Mouse (Mus musculus) heart, postnatal 0 days (tissue): ENCODE measurements around the gene Nr1i2. TPM values are rescaled to one million over a fixed set of nuclear protein-coding genes. Genes with fewer than 3 reads are reported as not detected.

Source experiments
- ATAC-seq: fragments of 200-750 bp; cut with Nextera tagmentation; 2 replicates; pipeline ENCODE4 v1.8.0; 2017; ENCODE audit warnings: low read depth, moderate number of reproducible peaks, moderate library complexity; ENCODE audit not compliant: insufficient read depth
- DNase-seq: peaks from one replicate; pipeline ENCODE4 v3.0.0-alpha.2; 2016; ENCODE audit warnings: low spot score
- H3K27ac ChIP-seq: fragments of 300-500 bp; sonication (generic); 2 replicates; pipeline ENCODE4 v1.5.1; 2014; ENCODE audit warnings: low read depth, mild to moderate bottlenecking
- H3K27me3 ChIP-seq: fragments of 300-500 bp; sonication (generic); 2 replicates; pipeline ENCODE4 v1.6.1; 2014; ENCODE audit warnings: low read length, mixed read lengths; ENCODE audit not compliant: control insufficient read depth, insufficient read depth
- H3K36me3 ChIP-seq: fragments of 300-500 bp; sonication (generic); replicated peaks from 2 replicates; pipeline ENCODE4 v1.6.1; 2014; ENCODE audit warnings: low read length, mixed read lengths; ENCODE audit not compliant: control insufficient read depth, insufficient read depth
- H3K4me1 ChIP-seq: fragments of 300-500 bp; sonication (generic); 2 replicates; pipeline ENCODE4 v1.6.1; 2014; ENCODE audit warnings: antibody characterized with exemption; ENCODE audit not compliant: control insufficient read depth, insufficient read depth
- H3K4me2 ChIP-seq: fragments of 300-500 bp; sonication (generic); 2 replicates; pipeline ENCODE4 v1.6.1; 2014; ENCODE audit warnings: low read depth, mild to moderate bottlenecking, low read length, moderate library complexity
- H3K4me3 ChIP-seq: fragments of 300-500 bp; sonication (generic); 2 replicates; pipeline ENCODE4 v1.5.1; 2014; ENCODE audit warnings: low read depth, low read length
- H3K9ac ChIP-seq: fragments of 300-500 bp; sonication (generic); replicated peaks from 2 replicates; pipeline ENCODE4 v1.6.1; 2014; ENCODE audit warnings: low read depth, low read length, mixed read lengths
- H3K9me3 ChIP-seq: fragments of 300-500 bp; sonication (generic); replicated peaks from 2 replicates; pipeline ENCODE4 v1.6.1; 2016; ENCODE audit warnings: low read length; ENCODE audit not compliant: control insufficient read depth
- CTCF ChIP-seq: IDR thresholded peaks from 2 replicates; pipeline ENCODE4 v1.5.1; 2016; ENCODE audit warnings: antibody characterized with exemption, control low read depth, low read depth
- EP300 ChIP-seq: IDR thresholded peaks from 2 replicates; pipeline ENCODE4 v1.6.1; 2016; ENCODE audit warnings: antibody characterized with exemption, low read depth
- WGBS: fragments of 180-500 bp; shearing (Covaris S2); extraction: QIAGEN DNeasy Blood & Tissue Kit; methylation state at CpG from one replicate; pipeline ENCODE4 v1.1.7; 2014; 5-methylcytosine and 5-hydroxymethylcytosine counted together
- polyA plus RNA-seq: library from polyadenylated mRNA; unstranded; fragments of >200 nt; fragmentation: Nextera tagmentation; extraction: Ambion mirVana; gene quantifications from 2 replicates; pipeline ENCODE4 v1.2.1, GENCODE M21; 2015
- total RNA-seq: library from RNA; depleted of rRNA; stranded (reverse); fragments of >200 nt; gene quantifications from 2 replicates; pipeline ENCODE4 v1.2.3, GENCODE M21; 2014; ENCODE audit warnings: low replicate concordance

Gene Nr1i2
- total and polyA plus RNA-seq, 2 experiments from 2014 or later = not detected

- H3K9me3 ChIP-seq = no peaks in the 10 kb centered on the region
- DNase-seq = no peak
- ATAC-seq = no peak
- TF ChIP-seq EP300 (no peak), CTCF (no peak)
- H3K4me1 ChIP-seq = no peaks in the 10 kb centered on the region; the same call in 1 of the 2 replicates
- 48% methylated on average over 4 of the region's 4 CpGs for WGBS
- H3K27me3 ChIP-seq = no peaks in the 10 kb centered on the region
- H3K4me2 ChIP-seq = no peak overlapping the region
- no peaks in the 10 kb centered on the region for H3K36me3 ChIP-seq
- H3K27ac ChIP-seq = no peak overlapping the region
- no peak overlapping the region for H3K9ac ChIP-seq
- no peak overlapping the region for H3K4me3 ChIP-seq
Observed at GRCm38 (mm10) chr16:38286541-38286940, 8.1 kb downstream of the Nr1i2 start.

- no peaks in the 10 kb centered on the region; the same call in 1 of the 2 replicates for H3K4me1 ChIP-seq
- WGBS = 87% methylated on average over 7 of the region's 7 CpGs
- H3K36me3 ChIP-seq = no peaks in the 10 kb centered on the region
- no peak for ATAC-seq
- DNase-seq = no peak
- no peak overlapping the region for H3K4me2 ChIP-seq
- H3K27ac ChIP-seq = no peak overlapping the region
- no peak overlapping the region for H3K4me3 ChIP-seq
- no peak overlapping the region for H3K9ac ChIP-seq
- TF ChIP-seq EP300 = no peak
- H3K27me3 ChIP-seq = no peaks in the 10 kb centered on the region
- no peaks in the 10 kb centered on the region for H3K9me3 ChIP-seq
Observed at GRCm38 (mm10) chr16:38285801-38286200, 8.8 kb downstream of the Nr1i2 start.

- H3K4me2 ChIP-seq = no peak overlapping the region
- no peak overlapping the region for H3K27ac ChIP-seq
- 60% methylated on average over 3 of the region's 3 CpGs for WGBS
- no peaks in the 10 kb centered on the region for H3K9me3 ChIP-seq
- ATAC-seq = no peak
- TF ChIP-seq EP300 (no peak), CTCF (no peak)
- no peak overlapping the region for H3K4me3 ChIP-seq
- H3K36me3 ChIP-seq = no peaks in the 10 kb centered on the region
- H3K4me1 ChIP-seq = no peaks in the 10 kb centered on the region; the same call in 1 of the 2 replicates
- DNase-seq = no peak
- no peak overlapping the region for H3K9ac ChIP-seq
- H3K27me3 ChIP-seq = no peaks in the 10 kb centered on the region
Observed at GRCm38 (mm10) chr16:38283300-38283699, 11.3 kb downstream of the Nr1i2 start.

- no peaks in the 10 kb centered on the region for H3K9me3 ChIP-seq
- WGBS = 74% methylated on average over 7 of the region's 7 CpGs
- ATAC-seq (no peak), DNase-seq (no peak)
- H3K4me1 ChIP-seq = no peaks in the 10 kb centered on the region; the same call in 1 of the 2 replicates
- no peak for TF ChIP-seq EP300
- TF ChIP-seq CTCF = no peak
- H3K4me2 ChIP-seq = no peak overlapping the region
- H3K9ac ChIP-seq = no peak overlapping the region
- no peak overlapping the region for H3K27ac ChIP-seq
- no peaks in the 10 kb centered on the region for H3K36me3 ChIP-seq
- no peak overlapping the region for H3K4me3 ChIP-seq
- no peaks in the 10 kb centered on the region for H3K27me3 ChIP-seq
Observed at GRCm38 (mm10) chr16:38282559-38283160, 12.0 kb downstream of the Nr1i2 start.

- DNase-seq (no peak), ATAC-seq (no peak)
- WGBS = 68% methylated on average over 7 of the region's 7 CpGs
- H3K36me3 ChIP-seq = no peaks in the 10 kb centered on the region
- no peak overlapping the region for H3K4me2 ChIP-seq
- H3K9me3 ChIP-seq = no peaks in the 10 kb centered on the region
- TF ChIP-seq EP300 (no peak), CTCF (no peak)
- H3K9ac ChIP-seq = no peak overlapping the region
- no peaks in the 10 kb centered on the region; the same call in 1 of the 2 replicates for H3K4me1 ChIP-seq
- H3K27ac ChIP-seq = no peak overlapping the region
- H3K4me3 ChIP-seq = no peak overlapping the region
- H3K27me3 ChIP-seq = no peaks in the 10 kb centered on the region
Observed at GRCm38 (mm10) chr16:38280951-38281350, 13.7 kb downstream of the Nr1i2 start.

- no peak overlapping the region for H3K4me3 ChIP-seq
- H3K27me3 ChIP-seq = no peaks in the 10 kb centered on the region
- H3K4me2 ChIP-seq = no peak overlapping the region
- H3K4me1 ChIP-seq = no peaks in the 10 kb centered on the region; the same call in 1 of the 2 replicates
- DNase-seq (no peak), ATAC-seq (no peak)
- no peak for TF ChIP-seq CTCF
- no peak overlapping the region for H3K9ac ChIP-seq
- no peaks in the 10 kb centered on the region for H3K9me3 ChIP-seq
- no peaks in the 10 kb centered on the region for H3K36me3 ChIP-seq
- WGBS = 86% methylated on average over 5 of the region's 5 CpGs
- H3K27ac ChIP-seq = no peak overlapping the region
Observed at GRCm38 (mm10) chr16:38279794-38280193, 14.8 kb downstream of the Nr1i2 start.
